In genomic region chr14:81858617-81859016, GRCm38 (mm10) we compare ENCODE assay signal across 24 mouse cellular contexts.
A peak's percentile ranks its signal among the peaks of the same experiment; 100 is the strongest.
DNase-seq lines count a peak whose midpoint lies in the region; ATAC-seq and TF ChIP-seq lines count a peak whose summit lies in the region.
"Had no signal": no experiment of that assay in that cellular context is flagged by ENCODE, and none has a peak within 500 bp of the region (broad histone marks: within the 10 kb centered on the region; RNA-seq: fewer than 3 reads in every experiment).

No protein-coding gene starts in this region.

- H3K36me3 ChIP-seq in forebrain, embryonic 14.5 days (ENCODE audit: control insufficient read depth, insufficient read depth, low read length) = no peaks in the 10 kb centered on the region
- H3K36me3 ChIP-seq in forebrain, embryonic 13.5 days (ENCODE audit: poor library complexity, severe bottlenecking) = no peaks in the 10 kb centered on the region
- no peaks in the 10 kb centered on the region for H3K36me3 ChIP-seq in embryonic facial prominence, embryonic 10.5 days (replicated peaks)
- H3K36me3 ChIP-seq in intestine, postnatal 0 days (ENCODE audit: control insufficient read depth, insufficient read depth) = no peaks in the 10 kb centered on the region
- H3K36me3 ChIP-seq: embryonic facial prominence, embryonic 15.5 days; G1E; hindbrain, embryonic 10.5 days had no signal

- no peaks in the 10 kb centered on the region for H3K27me3 ChIP-seq in forebrain, embryonic 14.5 days (replicated peaks; ENCODE audit: control insufficient read depth, insufficient read depth, low read length)
- no peaks in the 10 kb centered on the region for H3K27me3 ChIP-seq in forebrain, embryonic 13.5 days
- no peaks in the 10 kb centered on the region for H3K27me3 ChIP-seq in embryonic facial prominence, embryonic 10.5 days (replicated peaks; ENCODE audit: low read depth, poor library complexity, severe bottlenecking)
- no peaks in the 10 kb centered on the region for H3K27me3 ChIP-seq in intestine, postnatal 0 days (replicated peaks; ENCODE audit: control insufficient read depth, insufficient read depth, low read length)
- H3K27me3 ChIP-seq: embryonic facial prominence, embryonic 15.5 days had no signal

- no peaks in the 10 kb centered on the region for H3K9me3 ChIP-seq in forebrain, embryonic 14.5 days (replicated peaks; ENCODE audit: control insufficient read depth, low read length)
- H3K9me3 ChIP-seq in forebrain, embryonic 13.5 days (replicated peaks) = no peaks in the 10 kb centered on the region
- no peaks in the 10 kb centered on the region for H3K9me3 ChIP-seq in embryonic facial prominence, embryonic 10.5 days
- no peaks in the 10 kb centered on the region for H3K9me3 ChIP-seq in intestine, postnatal 0 days (ENCODE audit: control insufficient read depth)
- H3K9me3 ChIP-seq: embryonic facial prominence, embryonic 15.5 days; G1E; hindbrain, embryonic 10.5 days had no signal

- no peaks in the 10 kb centered on the region for H3K4me1 ChIP-seq in forebrain, embryonic 14.5 days (ENCODE audit: control insufficient read depth, insufficient read depth, low read length)
- H3K4me1 ChIP-seq in forebrain, embryonic 13.5 days = no peaks in the 10 kb centered on the region
- H3K4me1 ChIP-seq in embryonic facial prominence, embryonic 10.5 days = no peaks in the 10 kb centered on the region
- H3K4me1 ChIP-seq in intestine, postnatal 0 days (replicated peaks; ENCODE audit: control insufficient read depth, insufficient read depth, low read length) = no peaks in the 10 kb centered on the region
- H3K4me1 ChIP-seq: embryonic facial prominence, embryonic 15.5 days; hindbrain, embryonic 10.5 days had no signal

- no peak overlapping the region for H3K4me3 ChIP-seq in forebrain, embryonic 14.5 days (ENCODE audit: low read depth, low read length)
- no peak overlapping the region for H3K4me3 ChIP-seq in forebrain, embryonic 13.5 days
- H3K4me3 ChIP-seq in embryonic facial prominence, embryonic 10.5 days = no peak overlapping the region
- no peak overlapping the region for H3K4me3 ChIP-seq in intestine, postnatal 0 days (ENCODE audit: low read depth, low read length)
- H3K4me3 ChIP-seq: embryonic facial prominence, embryonic 15.5 days; hindbrain, embryonic 10.5 days; layer of hippocampus, adult 2 months; myocyte had no signal

- WGBS in forebrain, embryonic 14.5 days = 28% methylated on average over 2 of the region's 2 CpGs
- 24% methylated on average over 2 of the region's 2 CpGs for WGBS in forebrain, embryonic 13.5 days
- 28% methylated on average over 2 of the region's 2 CpGs for WGBS in embryonic facial prominence, embryonic 10.5 days
- 30% methylated on average over 2 of the region's 2 CpGs for WGBS in intestine, postnatal 0 days

- peak; percentile 48; the same call in 1 of the 2 replicates for ATAC-seq in forebrain, embryonic 14.5 days
- no peak for ATAC-seq in forebrain, embryonic 13.5 days
- peak; percentile 80 for ATAC-seq in intestine, postnatal 0 days
- ATAC-seq: activated CD4-positive, CD25-positive, alpha-beta regulatory T cell, adult 4 months; inflammation-experienced regulatory T-cells, adult 6 months; lung, postnatal 0 days had no signal

- peak; percentile 6 for DNase-seq in forebrain, embryonic 14.5 days (ENCODE audit: low spot score)
- peak; percentile 30 for DNase-seq in brain, embryonic 14.5 days (ENCODE audit: low read depth)
- DNase-seq in embryonic facial prominence, embryonic 10.5 days (ENCODE audit: low spot score) = peak; percentile 8
- no peak for DNase-seq in right cerebral cortex, adult 2 months (ENCODE audit: low spot score in 2 of 2)
- DNase-seq in spleen, postnatal 36 days (ENCODE audit: low spot score in 2 of 2) = no peak
- DNase-seq: adrenal gland, postnatal 25 days; cerebellum, adult 11-12 months; cerebellum, postnatal 36 days; gastrocnemius, postnatal 36 days; kidney, postnatal 10 days; layer of hippocampus, postnatal 36 days; midbrain, embryonic 14.5 days; right cerebral cortex, postnatal 4 days had no signal

- no peak overlapping the region for H3K9ac ChIP-seq in forebrain, embryonic 14.5 days (ENCODE audit: low read length)
- H3K9ac ChIP-seq in forebrain, embryonic 13.5 days = no peak overlapping the region
- H3K9ac ChIP-seq in intestine, postnatal 0 days (ENCODE audit: low read depth, low read length) = no peak overlapping the region
- H3K9ac ChIP-seq: embryonic facial prominence, embryonic 15.5 days had no signal

- no peak overlapping the region for H3K27ac ChIP-seq in forebrain, embryonic 14.5 days (ENCODE audit: low read depth, low read length)
- H3K27ac ChIP-seq in forebrain, embryonic 13.5 days = no peak overlapping the region
- H3K27ac ChIP-seq in embryonic facial prominence, embryonic 10.5 days (replicated peaks) = no peak overlapping the region
- H3K27ac ChIP-seq in intestine, postnatal 0 days (ENCODE audit: low read depth, low read length) = no peak overlapping the region
- H3K27ac ChIP-seq: embryonic facial prominence, embryonic 15.5 days; hindbrain, embryonic 10.5 days; layer of hippocampus, adult 2 months; stomach, postnatal 0 days had no signal

- no peak for TF ChIP-seq POLR2A in brain, embryonic 14.5 days (IDR thresholded peaks at IDR 0.05; ENCODE audit: borderline replicate concordance, extremely low read depth, insufficient read depth, insufficient read length, poor library complexity, severe bottlenecking)

- TF ChIP-seq CTCF in brain, embryonic 14.5 days (IDR thresholded peaks at IDR 0.05; ENCODE audit: borderline replicate concordance, extremely low read depth, insufficient read depth, insufficient read length) = no peak
- TF ChIP-seq CTCF in intestine, postnatal 0 days (IDR thresholded peaks at IDR 0.05; ENCODE audit: low read depth) = no peak

- H3K4me2 ChIP-seq in forebrain, embryonic 14.5 days (ENCODE audit: low read length) = no peak overlapping the region
- H3K4me2 ChIP-seq in forebrain, embryonic 13.5 days = no peak overlapping the region
- H3K4me2 ChIP-seq in intestine, postnatal 0 days (replicated peaks; ENCODE audit: low read depth) = no peak overlapping the region
- H3K4me2 ChIP-seq: embryonic facial prominence, embryonic 15.5 days had no signal

Comparison
In these comparisons a context has a peak if more than half of its experiments do, and no peak if none do; other contexts are left out.
1. DNase-seq: peak in forebrain, embryonic 14.5 days (single experiment), brain, embryonic 14.5 days (single experiment) and embryonic facial prominence, embryonic 10.5 days (single experiment); none in right cerebral cortex, adult 2 months (0 of 2) and spleen, postnatal 36 days (0 of 2).